Mouse (Mus musculus): ENCODE data around the gene Gm4969. TPM values are rescaled to one million over a fixed set of nuclear protein-coding genes. Genes with fewer than 3 reads are reported as not detected.

Gm4969 gene
- total RNA-seq, 2 experiments from 2014 or later: 0.16 to 0.40 TPM

GRCm38 (mm10) chr7:19136673-19137334, 18.6 kb upstream of the Gm4969 start:
- peak; percentile 48 to 50 for DNase-seq (ENCODE audit: low spot score in 2 of 2)

GRCm38 (mm10) chr7:19136168-19136567, 18.0 kb upstream of the Gm4969 start:
- no peak for DNase-seq (ENCODE audit: low spot score in 2 of 2)

DNA sequence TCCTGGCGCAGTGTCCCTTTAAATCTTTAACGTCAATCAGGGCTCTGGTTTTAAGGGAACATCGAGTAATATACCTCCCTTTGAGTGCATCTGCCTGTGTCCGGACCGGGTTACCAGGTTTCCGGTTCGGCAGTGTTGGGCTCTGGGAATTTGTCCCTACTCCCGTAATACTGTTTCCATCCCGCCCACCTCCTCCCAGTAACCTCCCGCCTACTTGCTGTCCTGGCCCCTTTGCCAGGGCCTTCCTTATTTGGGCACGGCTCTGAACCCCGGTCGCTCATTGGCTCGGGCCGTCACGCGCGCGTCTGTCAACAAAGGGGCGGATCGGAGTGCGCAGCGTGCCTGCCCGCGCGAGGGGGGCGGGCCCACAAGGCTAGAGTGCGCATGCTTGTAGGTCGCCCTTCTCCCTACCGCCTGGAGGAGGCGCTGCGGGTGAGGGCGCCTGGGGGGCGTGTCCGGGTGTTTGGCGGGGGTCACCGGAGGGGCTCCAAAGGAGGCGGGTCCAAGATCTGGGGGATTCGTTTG, 13.2 kb upstream of the Gm4969 start:
- peak; percentile 94 to 97 for DNase-seq (ENCODE audit: low spot score in 2 of 2)

GRCm38 (mm10) chr7:19130657-19131056, 12.5 kb upstream of the Gm4969 start:
- DNase-seq (ENCODE audit: low spot score in 2 of 2): no peak

- DNase-seq (ENCODE audit: low spot score in 2 of 2): no peak
Measured at GRCm38 (mm10) chr7:19129396-19129795, 11.2 kb upstream of the Gm4969 start.

GRCm38 (mm10) chr7:19127744-19128143, 9.6 kb upstream of the Gm4969 start:
- no peak for DNase-seq (ENCODE audit: low spot score in 2 of 2)

GRCm38 (mm10) chr7:19124713-19125112, 6.5 kb upstream of the Gm4969 start:
- no peak for DNase-seq (ENCODE audit: low spot score in 2 of 2)

DNA sequence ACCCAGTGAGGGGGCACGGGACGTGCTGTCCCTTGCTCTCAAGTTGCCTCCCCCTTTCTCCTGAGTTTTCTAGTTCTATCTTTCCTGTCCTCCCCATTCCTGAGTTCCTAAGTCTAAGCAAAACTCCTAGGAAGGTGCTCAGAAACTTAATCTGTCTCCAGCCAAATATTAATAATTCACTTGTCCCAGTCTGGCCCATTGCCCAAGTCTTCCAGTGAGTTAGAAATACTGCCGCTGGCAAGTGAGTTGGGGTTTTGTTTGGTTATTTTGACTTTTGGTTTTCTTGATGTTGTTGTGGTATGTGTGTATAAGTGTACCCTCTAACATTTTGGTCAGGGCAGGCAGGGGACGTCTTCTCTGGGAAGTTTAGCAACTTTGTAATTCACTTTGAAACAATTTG, 3.5 kb upstream of the Gm4969 start:
- DNase-seq (ENCODE audit: low spot score in 2 of 2): no peak

GRCm38 (mm10) chr7:19119631-19120429, 1.7 kb upstream of the Gm4969 start, which contains the start of gene Fbxo46:
Fbxo46 (plus strand) TSS chr7:19119859.
- DNase-seq (ENCODE audit: low spot score in 2 of 2): peak; percentile 90 to 94

DNA sequence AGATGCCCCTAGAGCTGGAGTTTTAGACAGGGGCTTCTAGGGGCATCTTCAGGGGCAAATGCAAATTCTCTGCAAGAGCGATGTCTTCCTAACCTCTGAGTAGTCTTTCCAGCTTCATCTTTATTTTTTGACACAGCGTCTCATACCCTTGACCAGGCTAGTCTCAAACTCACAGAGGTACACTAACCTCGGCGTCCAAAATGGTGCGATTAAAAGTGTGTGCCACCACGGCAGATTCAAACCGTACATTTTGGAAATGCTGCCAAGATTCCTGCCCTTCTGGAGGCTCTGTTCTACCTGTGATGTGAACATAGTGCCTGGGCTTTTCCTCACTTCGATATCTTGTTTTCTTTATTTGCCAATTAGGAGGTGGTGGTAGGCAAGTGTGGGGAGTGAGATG, 915 bp upstream of the Gm4969 start:
- no peak for DNase-seq (ENCODE audit: low spot score in 2 of 2)

- no peak for DNase-seq (ENCODE audit: low spot score in 2 of 2)
Measured at GRCm38 (mm10) chr7:19109565-19109964, 8.6 kb downstream of the Gm4969 start.

DNA sequence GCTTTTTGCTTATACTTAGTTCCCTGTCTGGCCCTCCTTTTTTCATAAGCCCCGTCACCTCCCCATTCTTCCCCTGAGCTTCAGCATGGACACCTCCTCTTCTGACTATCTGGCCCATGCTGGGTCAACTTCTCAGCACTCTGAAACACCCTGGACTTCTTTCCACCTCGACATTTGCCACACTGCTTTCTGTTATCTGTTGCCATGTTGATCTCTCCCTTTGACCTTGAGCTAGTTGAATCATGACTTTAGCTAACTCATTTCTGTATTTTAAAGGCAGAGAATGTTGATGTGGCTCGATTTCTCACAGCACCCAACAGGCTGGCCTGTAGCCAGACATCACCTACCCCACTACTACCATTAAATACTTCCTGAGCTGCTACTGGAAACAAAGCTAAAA, 10.7 kb downstream of the Gm4969 start:
- no peak for DNase-seq (ENCODE audit: low spot score in 2 of 2)

DNA sequence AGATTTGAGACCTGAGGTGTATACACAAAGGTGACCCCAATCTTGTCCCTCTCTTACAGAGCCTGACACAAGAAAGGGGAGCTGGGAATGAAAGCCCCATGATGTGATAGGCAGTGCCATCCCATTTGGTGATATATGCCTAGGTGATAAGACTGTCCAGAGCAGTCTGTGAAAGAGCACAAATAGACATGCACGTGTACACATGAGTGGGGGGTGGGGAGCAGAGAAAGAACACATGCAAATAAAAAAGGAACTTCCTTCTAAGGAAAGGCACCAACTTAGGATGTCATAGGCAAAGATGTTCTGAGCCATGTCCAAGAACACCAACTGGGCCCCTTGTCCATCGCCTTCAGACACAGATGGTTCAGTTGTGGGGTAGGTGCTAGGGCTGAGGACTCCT, 13.7 kb downstream of the Gm4969 start:
- DNase-seq (ENCODE audit: low spot score in 2 of 2): no peak

- DNase-seq (ENCODE audit: low spot score in 2 of 2): no peak
Measured at GRCm38 (mm10) chr7:19103741-19104140, 14.4 kb downstream of the Gm4969 start.

- DNase-seq (ENCODE audit: low spot score in 2 of 2): no peak
Measured at GRCm38 (mm10) chr7:19100290-19100689, 17.9 kb downstream of the Gm4969 start.

GRCm38 (mm10) chr7:19098811-19099210, 19.4 kb downstream of the Gm4969 start:
- DNase-seq (ENCODE audit: low spot score in 2 of 2): no peak

DNA sequence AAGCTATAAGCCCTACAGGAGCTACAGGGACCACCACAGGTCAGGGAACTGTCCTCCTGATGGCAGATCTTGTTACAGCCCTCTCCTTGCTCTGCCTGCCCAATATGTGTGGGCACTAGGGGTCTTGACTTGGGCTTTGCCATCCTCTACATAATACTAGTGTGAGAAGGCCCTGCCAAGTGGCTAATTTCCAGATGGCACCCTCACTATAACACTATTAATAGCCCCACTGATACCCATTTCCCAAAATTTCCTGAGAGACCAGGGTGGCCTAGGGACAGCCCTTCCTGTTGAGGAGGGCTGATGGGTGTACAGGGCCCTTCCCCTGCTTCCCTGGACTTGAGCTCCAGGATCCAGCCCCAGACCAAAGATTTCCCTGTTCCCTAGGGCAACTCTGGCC, 20.3 kb downstream of the Gm4969 start:
- no peak for DNase-seq (ENCODE audit: low spot score in 2 of 2)

DNA sequence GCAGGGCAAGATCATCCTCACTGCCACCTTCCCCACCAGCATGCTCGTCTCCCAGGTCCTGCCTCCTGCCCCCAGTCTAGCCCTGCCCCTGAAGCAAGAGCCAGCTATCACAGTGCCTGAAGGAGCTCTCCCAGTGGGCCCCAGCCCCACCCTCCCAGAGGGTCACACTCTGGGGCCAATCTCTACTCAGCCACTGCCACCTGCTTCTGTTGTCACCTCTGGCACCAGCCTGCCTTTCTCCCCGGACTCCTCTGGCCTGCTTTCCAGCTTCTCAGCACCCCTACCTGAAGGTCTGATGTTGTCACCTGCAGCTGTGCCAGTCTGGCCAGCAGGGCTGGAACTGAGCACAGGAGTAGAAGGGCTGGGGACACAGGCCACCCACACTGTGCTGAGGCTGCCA, 21.0 kb downstream of the Gm4969 start:
- DNase-seq (ENCODE audit: low spot score in 2 of 2): no peak

- DNase-seq (ENCODE audit: low spot score in 2 of 2): no peak
Measured at GRCm38 (mm10) chr7:19096421-19096976, 21.7 kb downstream of the Gm4969 start.

DNA sequence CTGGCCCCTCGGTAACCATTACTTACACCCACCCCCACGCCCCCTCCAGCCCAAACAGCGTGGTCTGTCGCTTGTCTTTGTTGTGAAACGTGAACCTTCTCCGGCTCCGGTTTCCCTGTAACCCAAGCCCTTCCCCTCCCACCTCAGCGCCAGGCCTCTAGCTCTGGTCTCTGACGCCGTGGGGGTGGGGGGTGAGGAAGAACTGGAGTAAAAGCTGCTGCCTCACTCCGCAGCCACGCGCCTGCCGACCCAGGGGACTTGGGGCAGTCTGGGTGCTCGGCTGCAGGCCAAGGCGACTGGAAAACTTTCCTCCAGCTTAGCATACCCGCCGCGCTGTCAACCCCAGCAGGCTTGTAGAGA, 22.4 kb downstream of the Gm4969 start:
- DNase-seq (ENCODE audit: low spot score in 2 of 2): no peak

GRCm38 (mm10) chr7:19094826-19095750, 23.1 kb downstream of the Gm4969 start:
- peak in 1 of 2 experiments; percentile 43 for DNase-seq (ENCODE audit: low spot score in 2 of 2)

All from left cerebral cortex, adult 18-20 months (tissue).